Mouse (Mus musculus) hindbrain, embryonic 13.5 days (tissue): ENCODE measurements at regions not wholly inside any gene's neighbourhood (a gene's known extent, or its start where the extent isn't known, plus 50 kb on each side); places are given as distances from the start of the nearest gene placed in this dataset.

ENCODE experiments used
- ATAC-seq: fragments of 200-750 bp; cut with Nextera tagmentation; 2 replicates; pipeline ENCODE4 v1.8.0; 2017; ENCODE audit warnings: moderate TSS enrichment; ENCODE audit not compliant: low FRiP score
- H3K27ac ChIP-seq: fragments of 300-500 bp; sonication (generic); 2 replicates; pipeline ENCODE4 v1.5.1; 2015; ENCODE audit warnings: inconsistent platforms, mild to moderate bottlenecking, moderate library complexity
- H3K27me3 ChIP-seq: fragments of 300-500 bp; sonication (generic); 2 replicates; pipeline ENCODE4 v1.6.1; 2015; ENCODE audit warnings: mild to moderate bottlenecking, inconsistent platforms
- H3K36me3 ChIP-seq: fragments of 300-500 bp; sonication (generic); 2 replicates; pipeline ENCODE4 v1.6.1; 2015; ENCODE audit warnings: mild to moderate bottlenecking, inconsistent platforms
- H3K4me1 ChIP-seq: fragments of 300-500 bp; sonication (generic); replicated peaks from 2 replicates; pipeline ENCODE4 v1.6.1; 2015; ENCODE audit warnings: inconsistent platforms
- H3K4me2 ChIP-seq: fragments of 300-500 bp; sonication (generic); 2 replicates; pipeline ENCODE4 v1.6.1; 2015; ENCODE audit warnings: inconsistent platforms, mild to moderate bottlenecking, moderate library complexity
- H3K4me3 ChIP-seq: fragments of 300-500 bp; sonication (generic); 2 replicates; pipeline ENCODE4 v1.5.1; 2015; ENCODE audit warnings: mild to moderate bottlenecking, inconsistent platforms
- H3K9ac ChIP-seq: fragments of 300-500 bp; sonication (generic); 2 replicates; pipeline ENCODE4 v1.6.1; 2015; ENCODE audit warnings: mild to moderate bottlenecking, inconsistent platforms
- H3K9me3 ChIP-seq: fragments of 300-500 bp; sonication (generic); 2 replicates; pipeline ENCODE4 v1.6.1; 2016; ENCODE audit warnings: inconsistent platforms
- WGBS: fragments of 180-500 bp; shearing (Covaris S2); methylation state at CpG from one replicate; pipeline ENCODE4 v1.1.7; 2015; 5-methylcytosine and 5-hydroxymethylcytosine counted together

DNA sequence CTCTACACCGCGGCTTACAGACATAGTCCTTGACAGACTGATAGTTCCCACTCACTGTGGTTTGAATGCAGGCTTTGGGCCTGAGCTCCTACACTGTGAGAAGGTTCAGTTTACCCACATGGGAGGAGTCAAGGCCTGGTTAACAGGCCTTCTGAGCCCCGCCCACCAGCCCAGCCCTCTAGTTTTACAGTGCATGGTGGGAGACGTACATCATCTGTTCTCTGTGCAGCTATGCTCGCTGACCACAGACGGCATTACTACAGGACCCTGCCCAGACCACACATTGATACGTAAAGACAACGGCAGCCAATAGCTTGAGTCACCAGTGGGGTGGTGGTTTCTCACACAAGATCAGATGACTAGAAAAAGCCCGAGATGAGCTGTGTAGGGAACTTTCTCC lies 431.0 kb downstream of the Tbc1d22a start:
- H3K4me2 ChIP-seq, result no peak overlapping the region
- H3K9ac ChIP-seq, result no peak overlapping the region
- H3K4me1 ChIP-seq, result no peaks in the 10 kb centered on the region
- no peaks in the 10 kb centered on the region for H3K27me3 ChIP-seq
- no peaks in the 10 kb centered on the region for H3K9me3 ChIP-seq
- H3K36me3 ChIP-seq, result no peaks in the 10 kb centered on the region
- 81% methylated on average over 9 of the region's 9 CpGs for WGBS
- no peak overlapping the region for H3K4me3 ChIP-seq
- H3K27ac ChIP-seq, result no peak overlapping the region
- ATAC-seq, result no peak

DNA sequence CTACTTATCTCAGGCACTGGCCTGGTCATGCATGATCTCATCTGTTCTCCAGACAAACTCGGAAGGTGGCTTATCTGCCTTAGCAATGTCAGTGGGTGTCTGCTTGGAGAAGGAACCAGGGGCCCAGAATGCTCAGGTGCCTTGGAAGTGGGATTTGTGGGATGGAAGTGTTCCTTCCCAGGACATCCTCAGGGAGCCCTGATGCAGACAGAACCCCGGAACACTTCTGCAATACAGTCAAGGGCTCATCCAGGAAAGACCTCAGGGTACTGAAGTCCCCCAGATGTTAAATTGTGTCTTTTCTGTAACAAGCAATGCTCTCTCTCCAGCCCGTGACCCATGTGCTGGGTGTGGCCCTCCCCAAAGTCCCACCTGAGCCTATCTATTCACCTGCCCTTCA lies 433.9 kb downstream of the Tbc1d22a start:
- Histone ChIP-seq H3K4me1 (no peaks in the 10 kb centered on the region), H3K36me3 (no peaks in the 10 kb centered on the region), H3K9me3 (peaks cover 7% of the 10 kb centered on the region), H3K4me3 (no peak overlapping the region), H3K27ac (no peak overlapping the region), H3K4me2 (no peak overlapping the region), H3K27me3 (no peaks in the 10 kb centered on the region), H3K9ac (no peak overlapping the region)
- WGBS, result 90% methylated on average over 3 of the region's 3 CpGs
- ATAC-seq, result no peak

DNA sequence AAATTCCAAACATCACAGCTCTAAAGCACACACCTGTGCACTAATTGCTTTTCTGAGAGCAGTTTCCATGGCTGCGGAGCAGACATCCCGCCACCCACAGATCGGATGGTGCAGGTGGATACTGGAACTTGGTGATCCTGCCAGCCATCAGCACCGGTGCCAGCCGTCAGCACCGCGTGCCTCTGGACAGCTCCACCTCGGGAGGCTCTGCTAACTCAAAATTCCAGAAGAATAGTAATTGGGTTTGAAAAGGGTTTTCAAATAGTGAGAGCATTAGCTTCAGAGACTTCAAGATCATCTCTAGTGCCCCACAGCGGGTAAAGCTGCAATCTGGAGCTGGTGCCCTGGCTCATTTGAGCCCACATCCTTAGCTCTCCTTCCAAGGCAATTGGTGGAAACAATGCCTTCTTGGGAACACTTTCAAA lies 458.8 kb downstream of the Tbc1d22a start:
- H3K27me3 ChIP-seq, result 0 out of 2 replicates have a peak, but pooled peaks cover 5% of the 10 kb centered on the region
- 28% methylated on average over 9 of the region's 9 CpGs for WGBS
- peaks cover 8% of the 10 kb centered on the region for H3K4me1 ChIP-seq
- no peak overlapping the region for H3K4me2 ChIP-seq
- no peak overlapping the region for H3K27ac ChIP-seq
- no peak for ATAC-seq
- no peaks in the 10 kb centered on the region for H3K9me3 ChIP-seq
- H3K9ac ChIP-seq, result no peak overlapping the region
- no peaks in the 10 kb centered on the region for H3K36me3 ChIP-seq
- H3K4me3 ChIP-seq, result no peak overlapping the region

DNA sequence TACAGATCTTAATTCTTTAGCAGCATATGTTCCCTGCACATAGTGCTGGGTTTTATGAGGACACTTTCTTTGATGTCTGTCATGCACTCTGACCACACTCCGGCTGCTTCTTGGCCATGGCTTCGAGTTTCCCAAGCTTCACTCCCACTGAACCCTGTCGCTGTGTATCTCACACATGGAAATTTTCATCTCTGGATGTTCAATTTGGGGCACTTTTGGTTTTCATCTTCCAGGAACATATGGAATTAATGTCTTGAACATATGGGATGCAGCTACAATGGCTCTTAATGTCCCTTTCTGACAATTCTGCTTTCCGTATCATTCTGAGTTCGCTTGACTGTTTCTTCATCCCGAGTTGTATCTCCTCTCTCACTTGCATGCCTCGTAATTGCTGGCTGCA lies 462.8 kb downstream of the Tbc1d22a start:
- ATAC-seq, result no peak
- Histone ChIP-seq H3K27ac (no peak overlapping the region), H3K9me3 (no peaks in the 10 kb centered on the region), H3K9ac (no peak overlapping the region), H3K4me3 (no peak overlapping the region), H3K36me3 (no peaks in the 10 kb centered on the region), H3K27me3 (0 out of 2 replicates have a peak, but pooled peaks cover 5% of the 10 kb centered on the region), H3K4me2 (no peak overlapping the region), H3K4me1 (peaks cover 8% of the 10 kb centered on the region)
- 86% methylated on average over 7 of the region's 7 CpGs for WGBS

DNA sequence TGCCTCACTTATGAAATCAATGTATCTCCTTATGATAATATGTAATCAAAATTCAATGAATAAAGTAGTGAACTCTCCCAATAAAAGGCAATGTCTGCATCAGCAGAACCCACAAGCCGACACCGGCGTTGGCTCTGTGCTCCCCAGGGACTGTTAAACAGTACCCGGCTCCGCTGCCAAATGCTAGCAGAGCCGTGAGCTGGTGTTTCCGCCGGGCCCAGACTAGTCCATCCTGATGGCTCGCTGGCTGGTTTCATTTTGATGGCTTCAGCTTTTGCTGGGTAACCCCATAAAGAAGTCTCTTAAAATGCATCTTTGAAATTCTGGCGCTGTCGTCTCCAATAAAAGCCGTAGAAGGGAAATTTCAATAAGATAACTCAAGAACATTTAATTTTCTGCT lies 468.8 kb downstream of the Tbc1d22a start:
- Histone ChIP-seq H3K4me3 (no peak overlapping the region), H3K9me3 (no peaks in the 10 kb centered on the region), H3K4me2 (no peak overlapping the region), H3K27ac (no peak overlapping the region), H3K4me1 (peaks cover 7% of the 10 kb centered on the region; the same call in 1 of the 2 replicates), H3K27me3 (no peaks in the 10 kb centered on the region), H3K9ac (no peak overlapping the region), H3K36me3 (no peaks in the 10 kb centered on the region)
- WGBS, result 61% methylated on average over 12 of the region's 12 CpGs
- ATAC-seq, result no peak

DNA sequence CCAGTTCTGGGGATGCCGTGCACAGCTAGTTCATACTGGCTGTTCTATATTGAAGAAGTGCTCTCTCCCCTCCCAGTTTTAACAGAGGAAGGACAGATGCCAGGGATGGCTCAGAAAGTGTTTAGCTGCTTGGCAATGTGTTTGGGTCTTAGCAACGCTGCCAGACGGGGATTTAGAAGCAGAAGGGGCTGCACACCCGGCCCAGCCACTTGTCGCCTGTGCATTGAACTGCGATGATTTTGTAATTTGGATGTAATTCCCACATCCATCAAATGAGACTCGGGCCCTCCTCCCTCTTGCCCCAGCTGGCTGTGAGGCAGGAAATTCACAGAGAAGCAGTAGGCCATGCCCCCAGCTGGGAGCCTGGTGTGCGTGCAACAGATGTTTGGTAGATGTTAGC lies 475.4 kb downstream of the Tbc1d22a start:
- no peak for ATAC-seq
- 42% methylated on average over 8 of the region's 8 CpGs for WGBS

DNA sequence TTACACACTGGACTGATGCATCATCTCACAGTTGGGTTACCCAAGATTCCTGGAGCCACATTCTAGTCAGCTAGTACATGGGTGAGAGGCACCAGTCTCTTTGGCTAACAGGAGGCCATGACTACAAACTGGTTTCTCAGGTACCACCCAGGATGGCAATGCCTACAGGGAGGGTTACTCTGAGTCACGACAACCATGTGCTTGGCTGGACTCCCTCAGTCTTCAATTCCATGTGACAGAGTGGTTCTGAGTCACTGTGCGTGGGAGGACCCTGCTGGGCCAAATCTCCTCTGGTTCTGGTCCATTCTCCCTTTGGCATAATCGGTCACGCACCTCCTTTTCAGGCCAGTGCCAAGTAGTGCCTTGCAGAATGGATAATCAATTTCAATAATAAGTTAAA lies 482.5 kb downstream of the Tbc1d22a start:
- H3K9me3 ChIP-seq, result no peaks in the 10 kb centered on the region

More for the DNA sequence above, 475.4 kb downstream of the Tbc1d22a start:
- Histone ChIP-seq H3K4me3 (no peak overlapping the region), H3K4me1 (peaks cover 12% of the 10 kb centered on the region; the same call in 1 of the 2 replicates), H3K27me3 (no peaks in the 10 kb centered on the region), H3K36me3 (no peaks in the 10 kb centered on the region), H3K4me2 (no peak overlapping the region), H3K27ac (no peak overlapping the region), H3K9ac (no peak overlapping the region), H3K9me3 (no peaks in the 10 kb centered on the region)

DNA sequence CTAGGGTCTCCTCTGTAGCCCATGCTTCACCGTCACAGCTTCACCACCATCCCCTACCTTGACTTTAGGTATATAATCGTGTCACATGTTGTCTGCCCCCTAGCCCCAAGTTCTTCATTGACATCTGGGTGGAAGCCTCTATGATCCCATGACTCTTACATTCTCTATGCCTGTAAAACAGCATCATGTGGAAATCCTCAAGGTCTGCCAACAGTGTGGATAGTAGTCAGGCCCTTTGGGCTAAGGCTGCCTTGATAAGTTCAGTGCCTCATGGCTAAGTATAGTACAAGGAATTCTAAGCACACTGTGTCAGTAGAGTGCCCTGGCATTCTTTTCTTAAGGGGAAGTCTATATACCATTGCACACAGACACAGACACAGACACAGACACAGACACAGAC lies 496.2 kb downstream of the Tbc1d22a start:
- ATAC-seq, result no peak
- Histone ChIP-seq H3K4me1 (no peaks in the 10 kb centered on the region), H3K9ac (no peak overlapping the region), H3K4me3 (no peak overlapping the region), H3K36me3 (no peaks in the 10 kb centered on the region), H3K4me2 (no peak overlapping the region), H3K27ac (no peak overlapping the region), H3K9me3 (no peaks in the 10 kb centered on the region), H3K27me3 (no peaks in the 10 kb centered on the region)
- 91% methylated on average over 2 of the region's 2 CpGs for WGBS

More for the DNA sequence above, 482.5 kb downstream of the Tbc1d22a start:
- no peaks in the 10 kb centered on the region; the same call in 1 of the 2 replicates for H3K4me1 ChIP-seq
- no peak overlapping the region for H3K4me3 ChIP-seq
- no peak overlapping the region for H3K4me2 ChIP-seq
- no peak for ATAC-seq
- H3K36me3 ChIP-seq, result no peaks in the 10 kb centered on the region
- 0 out of 2 replicates have a peak, but pooled peaks cover 3% of the 10 kb centered on the region for H3K27me3 ChIP-seq
- H3K27ac ChIP-seq, result no peak overlapping the region
- no peak overlapping the region for H3K9ac ChIP-seq
- WGBS, result 64% methylated on average over 4 of the region's 4 CpGs

DNA sequence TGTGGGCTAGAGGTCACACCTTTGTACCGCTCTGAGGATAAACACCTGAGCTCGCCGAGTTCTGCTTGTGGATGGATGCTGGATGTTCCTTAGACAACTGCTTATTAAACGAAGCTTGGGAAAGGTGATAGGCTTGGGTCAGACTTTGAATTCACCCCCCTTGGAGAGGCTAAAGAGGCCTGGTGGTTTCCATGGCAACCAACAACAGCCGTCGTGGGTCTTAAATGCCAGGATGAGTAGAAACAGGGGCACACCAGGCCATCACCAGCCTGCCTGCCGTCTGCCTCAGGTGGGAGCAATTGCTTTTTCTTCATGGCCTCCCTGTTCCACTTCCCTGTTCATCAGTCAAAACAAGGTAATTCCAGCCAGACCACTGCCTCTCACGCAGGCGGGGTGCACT lies 504.1 kb downstream of the Tbc1d22a start:
- Histone ChIP-seq H3K4me1 (peaks cover 12% of the 10 kb centered on the region; the same call in 1 of the 2 replicates), H3K27me3 (no peaks in the 10 kb centered on the region), H3K9me3 (0 out of 2 replicates have a peak, but pooled peaks cover 9% of the 10 kb centered on the region), H3K27ac (no peak overlapping the region), H3K4me2 (no peak overlapping the region), H3K36me3 (no peaks in the 10 kb centered on the region), H3K4me3 (no peak overlapping the region), H3K9ac (no peak overlapping the region)
- WGBS, result 49% methylated on average over 9 of the region's 9 CpGs
- no peak for ATAC-seq

DNA sequence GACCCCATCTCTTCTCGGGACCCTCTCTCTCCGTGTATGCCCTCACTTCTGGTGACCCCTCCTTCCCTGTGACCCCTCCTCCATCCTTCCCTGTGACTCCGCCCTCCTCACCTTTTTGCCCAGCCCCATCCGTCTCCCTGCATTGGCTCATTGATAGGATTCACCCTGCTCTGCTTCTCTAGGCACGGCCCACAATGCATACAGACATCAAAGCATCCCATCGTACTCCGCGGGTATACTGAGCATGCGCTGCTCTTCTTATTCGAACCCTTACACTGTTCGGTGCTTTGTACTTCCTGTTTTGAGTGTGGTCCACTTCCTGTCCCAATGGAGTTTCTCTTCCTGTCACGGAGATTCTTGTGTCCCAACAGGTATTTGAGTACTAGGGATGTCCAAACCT lies 504.8 kb downstream of the Tbc1d22a start:
- no peaks in the 10 kb centered on the region for H3K36me3 ChIP-seq
- H3K4me1 ChIP-seq, result peaks cover 12% of the 10 kb centered on the region; the same call in 1 of the 2 replicates
- no peak for ATAC-seq
- H3K4me2 ChIP-seq, result no peak overlapping the region
- no peaks in the 10 kb centered on the region for H3K27me3 ChIP-seq
- H3K4me3 ChIP-seq, result no peak overlapping the region
- WGBS, result 89% methylated on average over 12 of the region's 12 CpGs
- no peak overlapping the region for H3K9ac ChIP-seq
- 0 out of 2 replicates have a peak, but pooled peaks cover 9% of the 10 kb centered on the region for H3K9me3 ChIP-seq
- H3K27ac ChIP-seq, result no peak overlapping the region

DNA sequence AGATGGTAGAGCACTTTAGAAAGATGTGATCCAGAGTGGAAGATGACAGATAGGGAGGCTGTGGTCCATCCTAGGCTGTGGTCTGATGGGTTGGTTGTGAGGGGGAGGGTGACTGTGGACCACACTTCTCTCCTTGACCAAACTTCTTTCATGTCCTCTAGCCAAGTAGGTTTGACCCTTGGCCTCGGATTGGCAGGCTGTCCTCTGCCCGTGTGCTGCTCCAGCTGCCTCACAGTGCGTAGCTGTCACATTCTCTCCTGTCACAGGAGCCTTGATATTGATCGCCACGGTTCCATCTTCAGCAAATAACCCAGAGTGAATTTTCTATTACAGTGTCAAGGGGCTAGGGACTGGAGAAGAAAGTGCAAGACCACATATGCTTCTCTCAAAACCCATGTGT lies 506.9 kb downstream of the Tbc1d22a start:
- no peak overlapping the region for H3K4me3 ChIP-seq
- ATAC-seq, result no peak
- 0 out of 2 replicates have a peak, but pooled peaks cover 9% of the 10 kb centered on the region for H3K9me3 ChIP-seq
- no peaks in the 10 kb centered on the region for H3K36me3 ChIP-seq
- no peak overlapping the region for H3K27ac ChIP-seq
- no peak overlapping the region for H3K9ac ChIP-seq
- WGBS, result 84% methylated on average over 5 of the region's 5 CpGs
- peaks cover 12% of the 10 kb centered on the region; the same call in 1 of the 2 replicates for H3K4me1 ChIP-seq
- H3K27me3 ChIP-seq, result no peaks in the 10 kb centered on the region
- H3K4me2 ChIP-seq, result no peak overlapping the region

DNA sequence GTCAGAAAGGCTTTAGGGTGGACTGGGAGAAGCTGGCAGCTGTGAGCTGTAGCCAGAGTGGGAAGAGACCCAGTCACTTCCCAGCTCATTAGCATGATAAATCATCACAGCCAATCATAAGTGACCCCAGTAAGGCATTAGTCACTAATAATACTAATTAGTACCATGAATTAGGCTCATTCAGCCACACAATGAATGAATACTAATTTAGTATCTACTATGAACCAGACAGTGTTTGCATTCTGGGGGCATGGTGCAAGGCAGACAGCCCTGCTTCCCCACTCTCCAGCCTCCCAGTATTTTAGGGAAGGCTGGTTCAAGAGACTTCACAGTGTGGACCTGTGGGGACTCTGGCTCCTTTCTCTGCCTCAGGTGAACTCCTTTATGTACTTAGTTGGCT lies 523.7 kb downstream of the Tbc1d22a start:
- Histone ChIP-seq H3K4me1 (no peaks in the 10 kb centered on the region; the same call in none of the 2 replicates), H3K9me3 (no peaks in the 10 kb centered on the region), H3K36me3 (no peaks in the 10 kb centered on the region), H3K4me2 (no peak overlapping the region), H3K4me3 (no peak overlapping the region), H3K27me3 (no peaks in the 10 kb centered on the region), H3K9ac (no peak overlapping the region), H3K27ac (no peak overlapping the region)
- no peak for ATAC-seq

DNA sequence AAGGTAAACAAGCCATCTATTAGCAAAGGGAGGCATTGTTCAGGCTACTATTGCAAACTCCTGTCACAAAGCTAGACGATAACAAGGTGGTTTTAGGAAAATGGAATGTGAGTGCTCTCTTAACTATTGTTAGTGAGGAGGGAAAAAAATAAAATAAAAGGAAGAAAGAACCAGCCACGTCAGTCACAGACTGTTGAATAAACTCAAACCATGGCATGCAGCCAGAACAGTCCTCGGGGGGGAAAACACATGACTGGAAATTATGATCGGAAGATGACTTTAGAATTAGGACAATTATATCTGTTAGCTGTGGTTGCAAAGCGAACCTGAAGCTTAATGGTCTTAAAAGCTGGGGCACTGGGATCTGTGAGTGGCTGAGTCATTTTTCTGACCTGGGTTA lies 524.1 kb downstream of the Tbc1d22a start:
- H3K4me3 ChIP-seq, result no peak overlapping the region
- H3K27me3 ChIP-seq, result no peaks in the 10 kb centered on the region
- no peaks in the 10 kb centered on the region; the same call in none of the 2 replicates for H3K4me1 ChIP-seq
- no peak overlapping the region for H3K27ac ChIP-seq
- no peak overlapping the region for H3K4me2 ChIP-seq
- no peaks in the 10 kb centered on the region for H3K36me3 ChIP-seq
- ATAC-seq, result no peak
- no peaks in the 10 kb centered on the region for H3K9me3 ChIP-seq
- H3K9ac ChIP-seq, result no peak overlapping the region
- 58% methylated on average over 5 of the region's 5 CpGs for WGBS
